Mouse (Mus musculus) hindbrain, postnatal 0 days (tissue): ENCODE data around the gene Mrpl51. TPM values are rescaled to one million over a fixed set of nuclear protein-coding genes. Genes with fewer than 3 reads are reported as not detected.
A peak's percentile ranks its signal among the peaks of the same experiment; 100 is the strongest.

Experiments used
- ATAC-seq: fragments of 200-750 bp; cut with Nextera tagmentation; 2 replicates; pipeline ENCODE4 v1.8.0; 2017; ENCODE audit warnings: mild to moderate bottlenecking, moderate TSS enrichment, moderate library complexity
- DNase-seq: peaks from one replicate; pipeline ENCODE4 v3.0.0-alpha.2; 2015; ENCODE audit warnings: low spot score
- H3K27ac ChIP-seq: fragments of 300-500 bp; sonication (generic); 2 replicates; pipeline ENCODE4 v1.5.1; 2014; ENCODE audit warnings: mild to moderate bottlenecking
- H3K27me3 ChIP-seq: fragments of 300-500 bp; sonication (generic); 2 replicates; pipeline ENCODE4 v1.6.1; 2014; ENCODE audit warnings: low read length, mixed read lengths; ENCODE audit not compliant: insufficient read depth
- H3K36me3 ChIP-seq: fragments of 300-500 bp; sonication (generic); 2 replicates; pipeline ENCODE4 v1.6.1; 2014; ENCODE audit warnings: low read length, mixed read lengths; ENCODE audit not compliant: insufficient read depth
- H3K4me1 ChIP-seq: fragments of 300-500 bp; sonication (generic); 2 replicates; pipeline ENCODE4 v1.6.1; 2014; ENCODE audit warnings: antibody characterized with exemption, low read length, mixed read lengths; ENCODE audit not compliant: insufficient read depth
- H3K4me2 ChIP-seq: fragments of 300-500 bp; sonication (generic); 2 replicates; pipeline ENCODE4 v1.6.1; 2014; ENCODE audit warnings: low read depth, mild to moderate bottlenecking, low read length, moderate library complexity, mixed read lengths
- H3K4me3 ChIP-seq: fragments of 300-500 bp; sonication (generic); 2 replicates; pipeline ENCODE4 v1.5.1; 2014; ENCODE audit warnings: low read length
- H3K9ac ChIP-seq: fragments of 300-500 bp; sonication (generic); replicated peaks from 2 replicates; pipeline ENCODE4 v1.6.1; 2014; ENCODE audit warnings: mild to moderate bottlenecking, low read length, moderate library complexity, mixed read lengths
- H3K9me3 ChIP-seq: fragments of 300-500 bp; sonication (generic); 2 replicates; pipeline ENCODE4 v1.6.1; 2016; ENCODE audit warnings: low read length, mixed read lengths
- CTCF ChIP-seq: IDR thresholded peaks from 2 replicates; pipeline ENCODE4 v1.5.1; 2016; ENCODE audit warnings: antibody characterized with exemption, control low read depth, low read depth
- WGBS: fragments of 180-500 bp; shearing (Covaris S2); extraction: QIAGEN DNeasy Blood & Tissue Kit; methylation state at CpG from one replicate; pipeline ENCODE4 v1.1.7; 2014; 5-methylcytosine and 5-hydroxymethylcytosine counted together
- polyA plus RNA-seq: library from polyadenylated mRNA; unstranded; fragments of >200 nt; fragmentation: Nextera tagmentation; extraction: Ambion mirVana; gene quantifications from 2 replicates; pipeline ENCODE4 v1.2.1, GENCODE M21; 2015
- total RNA-seq: library from RNA; depleted of rRNA; stranded (reverse); fragments of >200 nt; gene quantifications from 2 replicates; pipeline ENCODE4 v1.2.3, GENCODE M21; 2014

Gene Mrpl51
- total and polyA plus RNA-seq, 2 experiments from 2014 or later = 40.3 to 163 TPM

- peak within 1 kb of the TSS; percentile 89 for H3K4me2 ChIP-seq
- ATAC-seq = peak; percentile 82
- H3K27ac ChIP-seq = peak within 1 kb of the TSS; percentile 80
- H3K27me3 ChIP-seq = no peaks in the 10 kb centered on the region
- peak within 1 kb of the TSS; percentile 44 for H3K4me3 ChIP-seq
- H3K36me3 ChIP-seq = no peaks in the 10 kb centered on the region
- H3K9ac ChIP-seq = peak within 1 kb of the TSS; percentile 61
- DNase-seq = peak; percentile 78
- H3K4me1 ChIP-seq = peaks cover 10% of the 10 kb centered on the region; the same call in 1 of the 2 replicates
- 9% methylated on average over 16 of the region's 16 CpGs for whole genome bisulfite sequencing
- no peaks in the 10 kb centered on the region for H3K9me3 ChIP-seq
- no peak for TF ChIP-seq CTCF
Measured at GRCm38 (mm10) chr6:125231117-125232044, 39.8 kb downstream of the Mrpl51 start, which contains the start of gene Tapbpl. Tapbpl (minus strand) TSS chr6:125231860.

GRCm38 (mm10) chr6:125232045-125232437 lies 40.4 kb downstream of the Mrpl51 start:
- Histone ChIP-seq H3K4me1 (peaks cover 10% of the 10 kb centered on the region; the same call in 1 of the 2 replicates), H3K36me3 (no peaks in the 10 kb centered on the region), H3K4me3 (peak overlapping the region; percentile 44), H3K9ac (peak overlapping the region; percentile 61), H3K27ac (peak overlapping the region; percentile 80), H3K9me3 (no peaks in the 10 kb centered on the region), H3K4me2 (peak overlapping the region; percentile 89), H3K27me3 (no peaks in the 10 kb centered on the region)
- ATAC-seq = peak; percentile 18; the same call in 1 of the 2 replicates
- DNase-seq = no peak
- WGBS = 45% methylated on average over 4 of the region's 4 CpGs
- TF ChIP-seq CTCF = no peak

- H3K27me3 ChIP-seq = no peaks in the 10 kb centered on the region
- no peak for TF ChIP-seq CTCF
- H3K27ac ChIP-seq = no peak overlapping the region
- ATAC-seq = no peak
- H3K36me3 ChIP-seq = no peaks in the 10 kb centered on the region
- H3K4me3 ChIP-seq = no peak overlapping the region
- no peak for DNase-seq
- no peak overlapping the region for H3K9ac ChIP-seq
- peaks cover 10% of the 10 kb centered on the region; the same call in 1 of the 2 replicates for H3K4me1 ChIP-seq
- no peaks in the 10 kb centered on the region for H3K9me3 ChIP-seq
- H3K4me2 ChIP-seq = peak overlapping the region; percentile 89; the same call in 1 of the 2 replicates
- 81% methylated on average over 6 of the region's 6 CpGs for WGBS
Measured at GRCm38 (mm10) chr6:125232516-125232915, 40.9 kb downstream of the Mrpl51 start.

- ATAC-seq (no peak), DNase-seq (no peak)
- Histone ChIP-seq H3K4me3 (no peak overlapping the region), H3K4me2 (no peak overlapping the region), H3K4me1 (peaks cover 10% of the 10 kb centered on the region; the same call in 1 of the 2 replicates), H3K9me3 (no peaks in the 10 kb centered on the region), H3K36me3 (no peaks in the 10 kb centered on the region), H3K27ac (no peak overlapping the region), H3K27me3 (no peaks in the 10 kb centered on the region), H3K9ac (no peak overlapping the region)
- WGBS = 72% methylated on average over 7 of the region's 7 CpGs
- no peak for TF ChIP-seq CTCF
Measured at GRCm38 (mm10) chr6:125233816-125234519, 42.4 kb downstream of the Mrpl51 start.

- TF ChIP-seq CTCF = no peak
- no peak overlapping the region for H3K9ac ChIP-seq
- H3K27me3 ChIP-seq = no peaks in the 10 kb centered on the region
- no peak overlapping the region for H3K27ac ChIP-seq
- 80% methylated on average over 5 of the region's 5 CpGs for WGBS
- no peak for DNase-seq
- ATAC-seq = no peak
- no peaks in the 10 kb centered on the region for H3K9me3 ChIP-seq
- no peak overlapping the region for H3K4me2 ChIP-seq
- H3K4me1 ChIP-seq = peaks cover 10% of the 10 kb centered on the region; the same call in 1 of the 2 replicates
- no peaks in the 10 kb centered on the region for H3K36me3 ChIP-seq
- H3K4me3 ChIP-seq = no peak overlapping the region
Measured at GRCm38 (mm10) chr6:125234520-125234828, 42.9 kb downstream of the Mrpl51 start.

- DNase-seq = no peak
- Histone ChIP-seq H3K27ac (no peak overlapping the region), H3K4me1 (peaks cover 10% of the 10 kb centered on the region; the same call in 1 of the 2 replicates), H3K4me3 (no peak overlapping the region), H3K9ac (no peak overlapping the region), H3K36me3 (no peaks in the 10 kb centered on the region), H3K27me3 (no peaks in the 10 kb centered on the region), H3K4me2 (no peak overlapping the region), H3K9me3 (no peaks in the 10 kb centered on the region)
- 55% methylated on average over 6 of the region's 6 CpGs for WGBS
- no peak for ATAC-seq
- TF ChIP-seq CTCF = no peak
Measured at GRCm38 (mm10) chr6:125236341-125236740, 44.7 kb downstream of the Mrpl51 start.
